Mouse (Mus musculus) G1E-ER4 (cell line): ENCODE data around the gene Trio. TPM values are rescaled to one million over a fixed set of nuclear protein-coding genes. Genes with fewer than 3 reads are reported as not detected.

Experiments used
- GATA1 ChIP-seq: IDR thresholded peaks from one replicate; pipeline ENCODE4 v1.8.0; 2012; ENCODE audit warnings: low read length, inconsistent platforms
- polyA plus RNA-seq: library from polyadenylated mRNA; stranded (reverse); fragments of >175 nt; gene quantifications from 2 replicates; pipeline ENCODE4 v1.2.3, GENCODE M21; 2012

Trio gene
- polyA plus RNA-seq, 1 experiment = not detected

GRCm38 (mm10) chr15:27927614-27928013 lies 98.0 kb downstream of the Trio start:
- no peak for TF ChIP-seq GATA1

GRCm38 (mm10) chr15:27926941-27927340 lies 98.7 kb downstream of the Trio start:
- no peak for TF ChIP-seq GATA1

- TF ChIP-seq GATA1 = no peak
Observed at GRCm38 (mm10) chr15:27926450-27926849, 99.2 kb downstream of the Trio start.

- TF ChIP-seq GATA1 = no peak
Observed at GRCm38 (mm10) chr15:27925865-27926264, 99.8 kb downstream of the Trio start.

- no peak for TF ChIP-seq GATA1
Observed at GRCm38 (mm10) chr15:27925004-27925635, 100.5 kb downstream of the Trio start.

- TF ChIP-seq GATA1 = no peak
Observed at GRCm38 (mm10) chr15:27923987-27924341, 101.7 kb downstream of the Trio start.

GRCm38 (mm10) chr15:27923280-27923986 lies 102.2 kb downstream of the Trio start:
- TF ChIP-seq GATA1 = no peak

GRCm38 (mm10) chr15:27920751-27921150 lies 104.9 kb downstream of the Trio start:
- no peak for TF ChIP-seq GATA1

- TF ChIP-seq GATA1 = no peak
Observed at GRCm38 (mm10) chr15:27919540-27919939, 106.1 kb downstream of the Trio start.

GRCm38 (mm10) chr15:27918798-27919197 lies 106.8 kb downstream of the Trio start:
- no peak for TF ChIP-seq GATA1

- TF ChIP-seq GATA1 = no peak
Observed at GRCm38 (mm10) chr15:27916204-27916603, 109.4 kb downstream of the Trio start.

- no peak for TF ChIP-seq GATA1
Observed at GRCm38 (mm10) chr15:27913013-27913412, 112.6 kb downstream of the Trio start.

GRCm38 (mm10) chr15:27911196-27911595 lies 114.5 kb downstream of the Trio start:
- no peak for TF ChIP-seq GATA1

- TF ChIP-seq GATA1 = no peak
Observed at GRCm38 (mm10) chr15:27910179-27910578, 115.5 kb downstream of the Trio start.

- TF ChIP-seq GATA1 = no peak
Observed at GRCm38 (mm10) chr15:27907649-27908048, 118.0 kb downstream of the Trio start.

- TF ChIP-seq GATA1 = no peak
Observed at GRCm38 (mm10) chr15:27906409-27906808, 119.2 kb downstream of the Trio start.

GRCm38 (mm10) chr15:27905341-27905740 lies 120.3 kb downstream of the Trio start:
- TF ChIP-seq GATA1 = no peak
